ENCODE assay signal across 9 mouse cellular contexts in the genomic region with DNA sequence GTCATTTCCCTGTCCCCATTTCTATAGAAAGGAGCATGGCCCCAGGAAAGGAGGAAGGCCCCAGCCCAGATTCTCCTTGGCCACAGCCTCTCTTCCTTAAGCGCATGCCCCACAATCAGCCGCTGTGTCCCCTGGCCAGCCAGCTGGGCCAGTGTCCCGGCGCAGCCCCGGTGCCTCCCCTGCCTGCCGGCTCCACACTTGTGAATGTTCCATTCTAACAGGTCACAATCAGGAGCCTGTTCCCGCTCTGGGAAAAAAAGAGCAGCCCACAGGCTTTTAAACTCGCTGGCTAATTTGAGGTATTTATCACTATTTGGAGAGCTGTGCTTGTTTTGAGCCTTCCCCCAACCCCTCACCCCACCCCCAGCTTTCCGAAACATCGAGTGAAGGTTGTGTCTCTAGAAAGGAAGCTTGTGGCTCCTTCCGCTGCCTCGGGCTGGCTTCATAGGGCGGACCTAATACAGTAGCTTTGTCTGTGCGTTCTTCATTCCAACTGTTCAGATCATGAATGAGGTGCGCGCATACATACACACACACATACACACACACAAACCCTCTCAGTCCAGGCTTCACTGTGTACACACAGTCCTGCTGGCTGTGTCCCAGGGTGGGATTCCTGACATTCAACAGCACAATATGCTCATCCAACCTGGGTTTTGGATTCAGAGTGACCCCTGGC.
DNase-seq lines count a peak whose midpoint lies in the region; ATAC-seq lines count a peak whose summit lies in the region.
"Had no signal": no experiment of that assay in that cellular context is flagged by ENCODE, and none has a peak within 500 bp of the region (broad histone marks: within the 10 kb centered on the region; RNA-seq: fewer than 3 reads in every experiment).

No protein-coding gene starts in this region.

- H3K4me2 ChIP-seq in intestine, embryonic 14.5 days (ENCODE audit: low read length): no peak overlapping the region
- no peak overlapping the region for H3K4me2 ChIP-seq in intestine, embryonic 16.5 days (ENCODE audit: low read depth, low read length)
- H3K4me2 ChIP-seq: liver, embryonic 13.5 days had no signal

- DNase-seq in intestine, embryonic 14.5 days (ENCODE audit: low spot score): no peak
- peak; percentile 61 for DNase-seq in brain, adult 2 months (ENCODE audit: low read depth, low spot score)
- DNase-seq in frontal cortex, postnatal 14 days (ENCODE audit: low spot score in 2 of 2): peak; percentile 47 to 78
- DNase-seq in naive thymus-derived CD4-positive, alpha-beta T cell, adult 2 months (ENCODE audit: low read depth): peak; percentile 67
- DNase-seq in midbrain, embryonic 10.5 days (ENCODE audit: low spot score): no peak
- no peak for DNase-seq in adrenal gland, postnatal 4 days (ENCODE audit: low spot score in 2 of 2)
- DNase-seq: liver, embryonic 13.5 days had no signal

- H3K9ac ChIP-seq in intestine, embryonic 14.5 days (ENCODE audit: low read length): no peak overlapping the region
- no peak overlapping the region for H3K9ac ChIP-seq in intestine, embryonic 16.5 days (ENCODE audit: low read depth, low read length)
- H3K9ac ChIP-seq: liver, embryonic 13.5 days had no signal

- H3K9me3 ChIP-seq in intestine, embryonic 14.5 days (ENCODE audit: control insufficient read depth, low read length): no peaks in the 10 kb centered on the region
- no peaks in the 10 kb centered on the region for H3K9me3 ChIP-seq in intestine, embryonic 16.5 days (ENCODE audit: control insufficient read depth, low read length)
- no peaks in the 10 kb centered on the region for H3K9me3 ChIP-seq in midbrain, embryonic 10.5 days (replicated peaks)
- H3K9me3 ChIP-seq: liver, embryonic 13.5 days had no signal

- no peaks in the 10 kb centered on the region for H3K27me3 ChIP-seq in intestine, embryonic 14.5 days (replicated peaks; ENCODE audit: control insufficient read depth, insufficient read depth, low read length)
- no peaks in the 10 kb centered on the region for H3K27me3 ChIP-seq in intestine, embryonic 16.5 days (replicated peaks; ENCODE audit: control insufficient read depth, insufficient read depth, low read length)
- peaks cover 33% of the 10 kb centered on the region for H3K27me3 ChIP-seq in midbrain, embryonic 10.5 days (ENCODE audit: low read depth, poor library complexity, severe bottlenecking)
- H3K27me3 ChIP-seq: liver, embryonic 13.5 days had no signal

- 0 out of 2 replicates have a peak, but pooled peaks have one; percentile 43 for ATAC-seq in intestine, embryonic 14.5 days (replicated peaks; ENCODE audit: low FRiP score, low TSS enrichment, low read depth)
- ATAC-seq in intestine, embryonic 16.5 days: no peak
- no peak for ATAC-seq in monocyte, adult 5-6 weeks (replicated peaks; ENCODE audit: insufficient number of reproducible peaks, low FRiP score, low TSS enrichment, poor library complexity, severe bottlenecking)

- no peaks in the 10 kb centered on the region for H3K36me3 ChIP-seq in intestine, embryonic 14.5 days (ENCODE audit: control insufficient read depth, insufficient read depth, low read length)
- H3K36me3 ChIP-seq in intestine, embryonic 16.5 days (ENCODE audit: control insufficient read depth, insufficient read depth, low read length): no peaks in the 10 kb centered on the region
- no peaks in the 10 kb centered on the region for H3K36me3 ChIP-seq in midbrain, embryonic 10.5 days
- H3K36me3 ChIP-seq: liver, embryonic 13.5 days had no signal

- H3K4me1 ChIP-seq in intestine, embryonic 14.5 days (replicated peaks; ENCODE audit: control insufficient read depth, insufficient read depth, low read length): 0 out of 2 replicates have a peak, but pooled peaks cover 2% of the 10 kb centered on the region
- H3K4me1 ChIP-seq in intestine, embryonic 16.5 days (ENCODE audit: control insufficient read depth, insufficient read depth, low read length): no peaks in the 10 kb centered on the region
- peaks cover 23% of the 10 kb centered on the region for H3K4me1 ChIP-seq in midbrain, embryonic 10.5 days

- H3K27ac ChIP-seq in intestine, embryonic 14.5 days (ENCODE audit: low read depth): no peak overlapping the region
- no peak overlapping the region for H3K27ac ChIP-seq in intestine, embryonic 16.5 days (ENCODE audit: low read length)
- H3K27ac ChIP-seq in midbrain, embryonic 10.5 days (replicated peaks): no peak overlapping the region; the same call in 1 of the 2 replicates
- H3K27ac ChIP-seq: liver, embryonic 13.5 days had no signal

- H3K4me3 ChIP-seq in intestine, embryonic 14.5 days (ENCODE audit: low read depth, low read length): no peak overlapping the region
- no peak overlapping the region for H3K4me3 ChIP-seq in intestine, embryonic 16.5 days (ENCODE audit: low read length)
- H3K4me3 ChIP-seq in midbrain, embryonic 10.5 days: no peak overlapping the region
- H3K4me3 ChIP-seq: liver, embryonic 13.5 days had no signal

- 60% methylated on average over 16 of the region's 16 CpGs for WGBS in intestine, embryonic 14.5 days
- 58% methylated on average over 16 of the region's 16 CpGs for WGBS in intestine, embryonic 16.5 days
- WGBS in midbrain, embryonic 10.5 days: 78% methylated on average over 16 of the region's 16 CpGs

Comparison
In these comparisons a context has a peak if more than half of its experiments do, and no peak if none do; other contexts are left out.
1. DNase-seq: peak in brain, adult 2 months (single experiment), frontal cortex, postnatal 14 days (2 of 2) and naive thymus-derived CD4-positive, alpha-beta T cell, adult 2 months (single experiment); none in intestine, embryonic 14.5 days (single experiment), midbrain, embryonic 10.5 days (single experiment) and adrenal gland, postnatal 4 days (0 of 2).